Mouse (Mus musculus) heart, postnatal 10 days (tissue): ENCODE data around the gene Pigk. TPM values are rescaled to one million over a fixed set of nuclear protein-coding genes. Genes with fewer than 3 reads are reported as not detected.

Source experiments
- DNase-seq, 2 experiments: peaks; one replicate each; pipeline ENCODE4 v3.0.0; 2021
- intact Hi-C: fragments of 180-260 bp; cut with DNase I; formaldehyde crosslinking; loops from one replicate; pipeline ENCODE4 v1.15.1; 2025
- total RNA-seq, 2 experiments: library from RNA; stranded (reverse); gene quantifications; 2 replicates each; pipeline ENCODE4 v1.2.3; 2021

Gene Pigk
- total RNA-seq, 2 experiments from 2014 or later = 30.9 to 31.7 TPM

GRCm38 (mm10) chr3:152831974-152832373 is 118.1 kb downstream of the Pigk start:
- intact Hi-C loops = no loop called here
- DNase-seq = no peak

- intact Hi-C loops = no loop called here
- no peak for DNase-seq
Observed at GRCm38 (mm10) chr3:152832436-152832835, 118.5 kb downstream of the Pigk start.

- DNase-seq = no peak
- intact Hi-C loops = no loop called here
Observed at GRCm38 (mm10) chr3:152837407-152837806, 123.5 kb downstream of the Pigk start.

- intact Hi-C loops = no loop called here
- DNase-seq = no peak
Observed at GRCm38 (mm10) chr3:152837938-152838337, 124.0 kb downstream of the Pigk start.

GRCm38 (mm10) chr3:152841264-152841663 is 127.4 kb downstream of the Pigk start:
- DNase-seq = no peak
- intact Hi-C loops = no loop called here

GRCm38 (mm10) chr3:152842648-152843047 is 128.7 kb downstream of the Pigk start:
- intact Hi-C loops = no loop called here
- no peak for DNase-seq

- no peak for DNase-seq
- intact Hi-C loops = no loop called here
Observed at GRCm38 (mm10) chr3:152843925-152844324, 130.0 kb downstream of the Pigk start.

GRCm38 (mm10) chr3:152855006-152855614 is 141.2 kb downstream of the Pigk start:
- intact Hi-C loops = no loop called here
- DNase-seq = no peak

- intact Hi-C loops = no loop called here
- DNase-seq = no peak
Observed at GRCm38 (mm10) chr3:152856095-152856494, 142.2 kb downstream of the Pigk start.

GRCm38 (mm10) chr3:152861450-152861849 is 147.6 kb downstream of the Pigk start:
- no peak for DNase-seq
- intact Hi-C loops = no loop called here

GRCm38 (mm10) chr3:152861978-152862377 is 148.1 kb downstream of the Pigk start:
- DNase-seq = no peak
- intact Hi-C loops = no loop called here

GRCm38 (mm10) chr3:152866035-152866965 is 152.4 kb downstream of the Pigk start:
- intact Hi-C loops = no loop called here
- DNase-seq = no peak

- DNase-seq = no peak
- intact Hi-C loops = no loop called here
Observed at GRCm38 (mm10) chr3:152867654-152868525, 154.0 kb downstream of the Pigk start.

- intact Hi-C loops = no loop called here
- DNase-seq = no peak
Observed at GRCm38 (mm10) chr3:152872054-152872453, 158.2 kb downstream of the Pigk start.

- intact Hi-C loops = no loop called here
Observed at GRCm38 (mm10) chr3:152872596-152872995, 158.7 kb downstream of the Pigk start.

GRCm38 (mm10) chr3:152874431-152875355 is 160.8 kb downstream of the Pigk start:
- no peak for DNase-seq
- intact Hi-C loops = no loop called here

More at GRCm38 (mm10) chr3:152872596-152872995, 158.7 kb downstream of the Pigk start:
- DNase-seq = no peak

GRCm38 (mm10) chr3:152875723-152876290 is 161.9 kb downstream of the Pigk start:
- intact Hi-C loops = no loop called here

GRCm38 (mm10) chr3:152880121-152880835 is 166.4 kb downstream of the Pigk start:
- intact Hi-C loops = no loop called here
- DNase-seq = no peak

More at GRCm38 (mm10) chr3:152875723-152876290, 161.9 kb downstream of the Pigk start:
- DNase-seq = no peak

- intact Hi-C loops = no loop called here
- no peak for DNase-seq
Observed at GRCm38 (mm10) chr3:152881706-152882105, 167.8 kb downstream of the Pigk start.
